Mouse (Mus musculus) midbrain, embryonic 10.5 days (tissue): ENCODE measurements around the gene Pts. TPM values are rescaled to one million over a fixed set of nuclear protein-coding genes. Genes with fewer than 3 reads are reported as not detected.

Experiments
- DNase-seq: peaks from one replicate; pipeline ENCODE4 v3.0.0-alpha.2; 2017; ENCODE audit warnings: low spot score
- H3K27ac ChIP-seq: fragments of 300-500 bp; sonication (generic); replicated peaks from 2 replicates; pipeline ENCODE4 v1.5.1; 2016; ENCODE audit warnings: mild to moderate bottlenecking
- H3K27me3 ChIP-seq: fragments of 300-500 bp; sonication (generic); 2 replicates; pipeline ENCODE4 v1.6.1; 2016; ENCODE audit warnings: low read depth, mild to moderate bottlenecking; ENCODE audit not compliant: poor library complexity, severe bottlenecking
- H3K36me3 ChIP-seq: fragments of 300-500 bp; sonication (generic); 2 replicates; pipeline ENCODE4 v1.6.1; 2016; ENCODE audit warnings: mild to moderate bottlenecking, moderate library complexity
- H3K4me1 ChIP-seq: fragments of 300-500 bp; sonication (generic); 2 replicates; pipeline ENCODE4 v1.6.1; 2016
- H3K4me3 ChIP-seq: fragments of 300-500 bp; sonication (generic); 2 replicates; pipeline ENCODE4 v1.5.1; 2016; ENCODE audit warnings: mild to moderate bottlenecking, moderate library complexity
- H3K9me3 ChIP-seq: fragments of 300-500 bp; sonication (generic); replicated peaks from 2 replicates; pipeline ENCODE4 v1.6.1; 2016; ENCODE audit warnings: mild to moderate bottlenecking
- WGBS: fragments of 180-500 bp; shearing (Covaris S2); methylation state at CpG from one replicate; pipeline ENCODE4 v1.1.7; 2016; 5-methylcytosine and 5-hydroxymethylcytosine counted together
- polyA plus RNA-seq: library from polyadenylated mRNA; unstranded; fragments of >200 nt; fragmentation: Nextera tagmentation; extraction: Ambion mirVana; gene quantifications from 2 replicates; pipeline ENCODE4 v1.2.1, GENCODE M21; 2016

Pts gene
- 86.9 and 95.9 TPM in 2 replicates for polyA plus RNA-seq

- WGBS, result under 1% methylated on average over 54 of the region's 54 CpGs
- H3K36me3 ChIP-seq, result 0 out of 2 replicates have a peak, but pooled peaks cover 3% of the 10 kb centered on the region
- H3K9me3 ChIP-seq, result no peaks in the 10 kb centered on the region
- no peaks in the 10 kb centered on the region for H3K27me3 ChIP-seq
- peak within 1 kb of the TSS; percentile 83 for H3K4me3 ChIP-seq
- peak within 1 kb of the TSS; percentile 90 for H3K27ac ChIP-seq
- peak; percentile 98 for DNase-seq
- H3K4me1 ChIP-seq, result peaks cover 13% of the 10 kb centered on the region
Measured at GRCm38 (mm10) chr9:50528293-50528892, at the start of gene Pts. Gene Pts, minus strand, starts transcription at chr9:50528724.

- H3K27ac ChIP-seq, result no peak overlapping the region
- H3K4me1 ChIP-seq, result no peaks in the 10 kb centered on the region
- DNase-seq, result no peak
- 81% methylated on average over 10 of the region's 10 CpGs for WGBS
- H3K27me3 ChIP-seq, result no peaks in the 10 kb centered on the region
- no peak overlapping the region for H3K4me3 ChIP-seq
- no peaks in the 10 kb centered on the region for H3K9me3 ChIP-seq
- H3K36me3 ChIP-seq, result no peaks in the 10 kb centered on the region
Measured at GRCm38 (mm10) chr9:50569599-50570525, 41.3 kb upstream of the Pts start.

- Histone ChIP-seq H3K9me3 (no peaks in the 10 kb centered on the region), H3K27me3 (no peaks in the 10 kb centered on the region), H3K4me3 (no peak overlapping the region), H3K27ac (no peak overlapping the region), H3K36me3 (no peaks in the 10 kb centered on the region), H3K4me1 (no peaks in the 10 kb centered on the region)
- no peak for DNase-seq
- 86% methylated on average over 2 of the region's 2 CpGs for WGBS
Measured at GRCm38 (mm10) chr9:50567881-50568280, 39.4 kb upstream of the Pts start.

GRCm38 (mm10) chr9:50567372-50567771 lies 38.8 kb upstream of the Pts start:
- H3K27ac ChIP-seq, result no peak overlapping the region
- no peak for DNase-seq
- 92% methylated on average over 4 of the region's 4 CpGs for WGBS
- no peak overlapping the region for H3K4me3 ChIP-seq
- no peaks in the 10 kb centered on the region for H3K36me3 ChIP-seq
- H3K4me1 ChIP-seq, result no peaks in the 10 kb centered on the region
- H3K27me3 ChIP-seq, result no peaks in the 10 kb centered on the region
- no peaks in the 10 kb centered on the region for H3K9me3 ChIP-seq

- H3K36me3 ChIP-seq, result 0 out of 2 replicates have a peak, but pooled peaks cover 3% of the 10 kb centered on the region
- DNase-seq, result no peak
- no peaks in the 10 kb centered on the region for H3K4me1 ChIP-seq
- H3K27me3 ChIP-seq, result no peaks in the 10 kb centered on the region
- 80% methylated on average over 4 of the region's 4 CpGs for WGBS
- H3K9me3 ChIP-seq, result 0 out of 2 replicates have a peak, but pooled peaks cover 6% of the 10 kb centered on the region
- H3K27ac ChIP-seq, result no peak overlapping the region
- no peak overlapping the region for H3K4me3 ChIP-seq
Measured at GRCm38 (mm10) chr9:50565940-50566339, 37.4 kb upstream of the Pts start.

GRCm38 (mm10) chr9:50565173-50565572 lies 36.6 kb upstream of the Pts start:
- H3K9me3 ChIP-seq, result 0 out of 2 replicates have a peak, but pooled peaks cover 8% of the 10 kb centered on the region
- no peaks in the 10 kb centered on the region for H3K4me1 ChIP-seq
- DNase-seq, result no peak
- H3K36me3 ChIP-seq, result 0 out of 2 replicates have a peak, but pooled peaks cover 4% of the 10 kb centered on the region
- H3K27ac ChIP-seq, result no peak overlapping the region
- H3K4me3 ChIP-seq, result no peak overlapping the region
- WGBS, result 82% methylated on average over 7 of the region's 7 CpGs
- no peaks in the 10 kb centered on the region for H3K27me3 ChIP-seq

GRCm38 (mm10) chr9:50561918-50562360 lies 33.4 kb upstream of the Pts start:
- Histone ChIP-seq H3K36me3 (0 out of 2 replicates have a peak, but pooled peaks cover 4% of the 10 kb centered on the region), H3K9me3 (0 out of 2 replicates have a peak, but pooled peaks cover 8% of the 10 kb centered on the region), H3K4me3 (no peak overlapping the region), H3K27me3 (no peaks in the 10 kb centered on the region), H3K4me1 (no peaks in the 10 kb centered on the region), H3K27ac (no peak overlapping the region)
- no peak for DNase-seq
- WGBS, result 90% methylated on average over 2 of the region's 2 CpGs

- Histone ChIP-seq H3K27ac (no peak within 1 kb of the TSS), H3K9me3 (0 out of 2 replicates have a peak, but pooled peaks cover 8% of the 10 kb centered on the region), H3K27me3 (no peaks in the 10 kb centered on the region), H3K4me1 (no peaks in the 10 kb centered on the region), H3K4me3 (no peak within 1 kb of the TSS), H3K36me3 (0 out of 2 replicates have a peak, but pooled peaks cover 4% of the 10 kb centered on the region)
- 88% methylated on average over 38 of the region's 38 CpGs for WGBS
- no peak for DNase-seq
Measured at GRCm38 (mm10) chr9:50561145-50561917, 32.8 kb upstream of the Pts start, which contains the start of gene Tex12. Gene Tex12, minus strand, starts transcription at chr9:50561325.

- H3K4me3 ChIP-seq, result peak within 1 kb of the TSS; percentile 46
- H3K9me3 ChIP-seq, result no peaks in the 10 kb centered on the region
- peaks cover 22% of the 10 kb centered on the region for H3K4me1 ChIP-seq
- DNase-seq, result no peak
- WGBS, result 15% methylated on average over 2 of the region's 2 CpGs
- H3K27me3 ChIP-seq, result no peaks in the 10 kb centered on the region
- H3K36me3 ChIP-seq, result no peaks in the 10 kb centered on the region
- peak within 1 kb of the TSS; percentile 89 for H3K27ac ChIP-seq
Measured at GRCm38 (mm10) chr9:50555094-50555446, 26.5 kb upstream of the Pts start, which contains the start of gene Bco2. Gene Bco2, minus strand, starts transcription at chr9:50555181.

GRCm38 (mm10) chr9:50554241-50555093 lies 25.9 kb upstream of the Pts start, which contains the start of gene Il18:
Gene Il18, plus strand, starts transcription at chr9:50554827.
- 24% methylated on average over 12 of the region's 12 CpGs for WGBS

GRCm38 (mm10) chr9:50553547-50553946 lies 25.0 kb upstream of the Pts start:
- DNase-seq, result no peak
- WGBS, result 83% methylated on average over 2 of the region's 2 CpGs
- Histone ChIP-seq H3K9me3 (no peaks in the 10 kb centered on the region), H3K27me3 (no peaks in the 10 kb centered on the region), H3K27ac (peak overlapping the region; percentile 89), H3K4me1 (peaks cover 22% of the 10 kb centered on the region), H3K4me3 (no peak overlapping the region), H3K36me3 (no peaks in the 10 kb centered on the region)

More at GRCm38 (mm10) chr9:50554241-50555093, 25.9 kb upstream of the Pts start, which contains the start of gene Il18:
- Histone ChIP-seq H3K36me3 (no peaks in the 10 kb centered on the region), H3K4me3 (peak within 1 kb of the TSS; percentile 46), H3K27ac (peak within 1 kb of the TSS; percentile 89), H3K4me1 (peaks cover 22% of the 10 kb centered on the region), H3K9me3 (no peaks in the 10 kb centered on the region), H3K27me3 (no peaks in the 10 kb centered on the region)
- peak; percentile 81 for DNase-seq
